Mouse (Mus musculus): ENCODE measurements around the gene Gm42674.

DNA sequence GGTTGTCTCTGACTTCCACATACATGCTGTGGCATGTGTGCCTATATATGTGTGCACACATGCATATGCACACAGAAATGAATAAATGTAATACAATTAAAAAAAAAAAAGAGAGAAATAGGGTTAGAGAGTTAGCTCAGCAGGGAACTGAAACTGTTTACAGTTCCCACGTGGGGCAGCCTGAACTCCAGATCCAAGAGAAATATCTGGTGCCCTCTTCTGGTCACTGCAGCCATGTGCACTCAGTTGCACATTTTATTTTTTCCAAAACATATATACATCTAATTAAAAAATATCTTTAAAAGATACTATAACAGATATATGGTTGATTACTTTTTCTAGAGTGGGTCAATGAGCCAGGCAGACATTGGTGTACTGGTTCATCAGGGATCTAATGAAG, 15.9 kb downstream of the Gm42674 start:
- TF ChIP-seq CTCF (IDR thresholded peaks at IDR 0.05; ENCODE audit: extremely low read depth, insufficient read length, insufficient replicate concordance, low read depth, low read length): no peak
- no peak for TF ChIP-seq POLR2A (IDR thresholded peaks at IDR 0.05; ENCODE audit: low read depth, low read length)

Data from small intestine, adult 2 months (tissue).